Mouse (Mus musculus): ENCODE results near the gene Utp18. TPM values are rescaled to one million over a fixed set of nuclear protein-coding genes. Genes with fewer than 3 reads are reported as not detected.

Utp18 gene
- polyA plus RNA-seq, 1 experiment: 16.3 TPM

GRCm38 (mm10) chr11:93862045-93862623 lies 23.4 kb downstream of the Utp18 start:
- H3K27me3 ChIP-seq (ENCODE audit: control insufficient read depth, insufficient read depth, insufficient read length): no peaks in the 10 kb centered on the region
- no peak overlapping the region for H3ac ChIP-seq (ENCODE audit: control insufficient read depth, insufficient read length)
- TF ChIP-seq TCF12 (IDR thresholded peaks at IDR 0.05; ENCODE audit: insufficient read depth, poor library complexity, severe bottlenecking): no peak
- TF ChIP-seq SRF (IDR thresholded peaks at IDR 0.05; ENCODE audit: control insufficient read depth, insufficient read length, low read depth): no peak
- TF ChIP-seq MYOD1 (IDR thresholded peaks at IDR 0.05; ENCODE audit: control insufficient read depth in 1 of 3, insufficient read length in 2 of 3, low read depth in 2 of 3): no peak
- no peak for TF ChIP-seq USF1 (IDR thresholded peaks at IDR 0.05; ENCODE audit: low read depth)
- no peak for TF ChIP-seq E2F4 (IDR thresholded peaks at IDR 0.05; ENCODE audit: insufficient read depth)
- TF ChIP-seq POLR2A (IDR thresholded peaks at IDR 0.05; ENCODE audit: insufficient read length, low read depth): no peak
- no peak for TF ChIP-seq POLR2AphosphoS2 (IDR thresholded peaks at IDR 0.05; ENCODE audit: insufficient read length, low read depth)
- TF ChIP-seq CEBPB (IDR thresholded peaks at IDR 0.05; ENCODE audit: insufficient read depth, poor library complexity, severe bottlenecking): no peak
- TF ChIP-seq REST (IDR thresholded peaks at IDR 0.05; ENCODE audit: insufficient read depth, insufficient read length): no peak
- no peak for TF ChIP-seq TCF3 (IDR thresholded peaks at IDR 0.05; ENCODE audit: insufficient read length, low read depth)
- TF ChIP-seq MAX (IDR thresholded peaks at IDR 0.05; ENCODE audit: low read depth): no peak
- no peak for TF ChIP-seq MYOG (IDR thresholded peaks at IDR 0.05; ENCODE audit: control insufficient read depth in 1 of 3, insufficient read depth in 1 of 3, insufficient read length in 2 of 3, low read depth in 2 of 3)
- H3K4me2 ChIP-seq (ENCODE audit: low read depth): no peak overlapping the region
- peaks cover 47% of the 10 kb centered on the region for H3K36me3 ChIP-seq (ENCODE audit: control insufficient read depth, insufficient read depth)
- no peak overlapping the region for H3K4me3 ChIP-seq
- no peaks in the 10 kb centered on the region for H3K79me2 ChIP-seq (ENCODE audit: control insufficient read depth, insufficient read depth)

GRCm38 (mm10) chr11:93861193-93861592 lies 24.4 kb downstream of the Utp18 start:
- TF ChIP-seq E2F4 (IDR thresholded peaks at IDR 0.05; ENCODE audit: insufficient read depth) (no peak), TCF12 (IDR thresholded peaks at IDR 0.05; ENCODE audit: insufficient read depth, poor library complexity, severe bottlenecking) (no peak), POLR2A (IDR thresholded peaks at IDR 0.05; ENCODE audit: insufficient read length, low read depth) (no peak), SRF (IDR thresholded peaks at IDR 0.05; ENCODE audit: control insufficient read depth, insufficient read length, low read depth) (no peak), MYOG (IDR thresholded peaks at IDR 0.05; ENCODE audit: control insufficient read depth in 1 of 3, insufficient read depth in 1 of 3, insufficient read length in 2 of 3, low read depth in 2 of 3) (no peak), TCF3 (IDR thresholded peaks at IDR 0.05; ENCODE audit: insufficient read length, low read depth) (no peak), MYOD1 (IDR thresholded peaks at IDR 0.05; ENCODE audit: control insufficient read depth in 1 of 3, insufficient read length in 2 of 3, low read depth in 2 of 3) (no peak)
- Histone ChIP-seq H3ac (ENCODE audit: control insufficient read depth, insufficient read length) (no peak overlapping the region), H3K36me3 (ENCODE audit: control insufficient read depth, insufficient read depth) (peaks cover 41% of the 10 kb centered on the region), H3K27me3 (ENCODE audit: control insufficient read depth, insufficient read depth, insufficient read length) (no peaks in the 10 kb centered on the region), H3K4me3 (no peak overlapping the region), H3K79me2 (ENCODE audit: control insufficient read depth, insufficient read depth) (no peaks in the 10 kb centered on the region), H3K4me2 (ENCODE audit: low read depth) (no peak overlapping the region)

GRCm38 (mm10) chr11:93860540-93861172 lies 24.9 kb downstream of the Utp18 start:
- no peak overlapping the region for H3K4me2 ChIP-seq (ENCODE audit: low read depth)
- no peaks in the 10 kb centered on the region for H3K27me3 ChIP-seq (ENCODE audit: control insufficient read depth, insufficient read depth, insufficient read length)
- H3ac ChIP-seq (ENCODE audit: control insufficient read depth, insufficient read length): no peak overlapping the region
- H3K36me3 ChIP-seq (ENCODE audit: control insufficient read depth, insufficient read depth): peaks cover 36% of the 10 kb centered on the region
- H3K79me2 ChIP-seq (ENCODE audit: control insufficient read depth, insufficient read depth): no peaks in the 10 kb centered on the region
- H3K4me3 ChIP-seq: no peak overlapping the region
- TF ChIP-seq REST (IDR thresholded peaks at IDR 0.05; ENCODE audit: insufficient read depth, insufficient read length) (no peak), TCF12 (IDR thresholded peaks at IDR 0.05; ENCODE audit: insufficient read depth, poor library complexity, severe bottlenecking) (no peak), E2F4 (IDR thresholded peaks at IDR 0.05; ENCODE audit: insufficient read depth) (no peak)

- no peak overlapping the region for H3ac ChIP-seq (ENCODE audit: control insufficient read depth, insufficient read length)
- no peak overlapping the region for H3K4me3 ChIP-seq
- H3K4me2 ChIP-seq (ENCODE audit: low read depth): peak overlapping the region; percentile 29
- H3K36me3 ChIP-seq (ENCODE audit: control insufficient read depth, insufficient read depth): peaks cover 11% of the 10 kb centered on the region
- no peaks in the 10 kb centered on the region for H3K27me3 ChIP-seq (ENCODE audit: control insufficient read depth, insufficient read depth, insufficient read length)
- H3K79me2 ChIP-seq (ENCODE audit: control insufficient read depth, insufficient read depth): no peaks in the 10 kb centered on the region
- TF ChIP-seq TCF3 (IDR thresholded peaks at IDR 0.05; ENCODE audit: insufficient read length, low read depth): no peak
Observed at GRCm38 (mm10) chr11:93856284-93856955, 29.1 kb downstream of the Utp18 start.

- H3ac ChIP-seq (ENCODE audit: control insufficient read depth, insufficient read length): no peak overlapping the region
- no peaks in the 10 kb centered on the region for H3K36me3 ChIP-seq (ENCODE audit: control insufficient read depth, insufficient read depth)
- TF ChIP-seq USF1 (IDR thresholded peaks at IDR 0.05; ENCODE audit: low read depth): no peak
- no peak for TF ChIP-seq REST (IDR thresholded peaks at IDR 0.05; ENCODE audit: insufficient read depth, insufficient read length)
- TF ChIP-seq MYOG (IDR thresholded peaks at IDR 0.05; ENCODE audit: control insufficient read depth in 1 of 3, insufficient read depth in 1 of 3, insufficient read length in 2 of 3, low read depth in 2 of 3): no peak
- TF ChIP-seq TCF3 (IDR thresholded peaks at IDR 0.05; ENCODE audit: insufficient read length, low read depth): no peak
- TF ChIP-seq E2F4 (IDR thresholded peaks at IDR 0.05; ENCODE audit: insufficient read depth): no peak
- no peak for TF ChIP-seq TCF12 (IDR thresholded peaks at IDR 0.05; ENCODE audit: insufficient read depth, poor library complexity, severe bottlenecking)
- H3K4me2 ChIP-seq (ENCODE audit: low read depth): no peak overlapping the region
- no peaks in the 10 kb centered on the region for H3K79me2 ChIP-seq (ENCODE audit: control insufficient read depth, insufficient read depth)
- no peak overlapping the region for H3K4me3 ChIP-seq
- no peaks in the 10 kb centered on the region for H3K27me3 ChIP-seq (ENCODE audit: control insufficient read depth, insufficient read depth, insufficient read length)
Observed at GRCm38 (mm10) chr11:93852546-93852945, 33.0 kb downstream of the Utp18 start.

Data from myocyte (in vitro differentiated cells).